Mouse (Mus musculus) liver, postnatal 0 days (tissue): Measurements from ENCODE around the gene Ablim1. TPM values are rescaled to one million over a fixed set of nuclear protein-coding genes. Genes with fewer than 3 reads are reported as not detected.

Source experiments
- ATAC-seq: fragments of 200-750 bp; cut with Nextera tagmentation; 2 replicates; pipeline ENCODE4 v1.8.0; 2017; ENCODE audit warnings: mild to moderate bottlenecking, moderate library complexity
- DNase-seq: peaks from one replicate; pipeline ENCODE4 v3.0.0-alpha.2; 2016
- H3K27ac ChIP-seq: fragments of 300-500 bp; sonication (generic); 2 replicates; pipeline ENCODE4 v1.5.1; 2014; ENCODE audit warnings: antibody characterized with exemption, moderate library complexity, mild to moderate bottlenecking, low read depth
- H3K27me3 ChIP-seq: fragments of 300-500 bp; sonication (generic); 2 replicates; pipeline ENCODE4 v1.6.1; 2014; ENCODE audit warnings: low read length, control low read depth, mixed read lengths; ENCODE audit not compliant: insufficient read depth
- H3K36me3 ChIP-seq: fragments of 300-500 bp; sonication (generic); replicated peaks from 2 replicates; pipeline ENCODE4 v1.6.1; 2014; ENCODE audit warnings: mild to moderate bottlenecking, control low read depth, low read length, moderate library complexity, mixed read lengths; ENCODE audit not compliant: insufficient read depth
- H3K4me1 ChIP-seq: fragments of 300-500 bp; sonication (generic); 2 replicates; pipeline ENCODE4 v1.6.1; 2014; ENCODE audit warnings: antibody characterized with exemption, mild to moderate bottlenecking, control low read depth; ENCODE audit not compliant: insufficient read depth
- H3K4me2 ChIP-seq: fragments of 300-500 bp; sonication (generic); 2 replicates; pipeline ENCODE4 v1.6.1; 2014; ENCODE audit warnings: low read depth, mild to moderate bottlenecking, low read length, moderate library complexity, mixed read lengths
- H3K4me3 ChIP-seq: fragments of 300-500 bp; sonication (generic); 2 replicates; pipeline ENCODE4 v1.5.1; 2014; ENCODE audit warnings: low read depth, low read length
- H3K9ac ChIP-seq: fragments of 300-500 bp; sonication (generic); replicated peaks from 2 replicates; pipeline ENCODE4 v1.6.1; 2014; ENCODE audit warnings: mild to moderate bottlenecking, moderate library complexity
- H3K9me3 ChIP-seq: fragments of 300-500 bp; sonication (generic); 2 replicates; pipeline ENCODE4 v1.6.1; 2016; ENCODE audit warnings: mild to moderate bottlenecking, control low read depth, low read length, mixed read lengths
- CTCF ChIP-seq: sonication (generic); IDR thresholded peaks from 2 replicates; pipeline ENCODE4 v1.5.1; 2016; ENCODE audit warnings: antibody characterized with exemption, low read depth
- EP300 ChIP-seq: IDR thresholded peaks from 2 replicates; pipeline ENCODE4 v1.6.1; 2016; ENCODE audit warnings: antibody characterized with exemption, low read depth, mild to moderate bottlenecking
- WGBS: fragments of 180-500 bp; shearing (Covaris S2); extraction: QIAGEN DNeasy Blood & Tissue Kit; methylation state at CpG from one replicate; pipeline ENCODE4 v1.1.7; 2014; ENCODE audit not compliant: insufficient replicate concordance; 5-methylcytosine and 5-hydroxymethylcytosine counted together
- polyA plus RNA-seq: library from polyadenylated mRNA; unstranded; fragments of >200 nt; fragmentation: Nextera tagmentation; extraction: Ambion mirVana; gene quantifications from 2 replicates; pipeline ENCODE4 v1.2.1, GENCODE M21; 2015

The Ablim1 gene
- polyA plus RNA-seq, 1 experiment from 2014 or later = 12.0 TPM

DNA sequence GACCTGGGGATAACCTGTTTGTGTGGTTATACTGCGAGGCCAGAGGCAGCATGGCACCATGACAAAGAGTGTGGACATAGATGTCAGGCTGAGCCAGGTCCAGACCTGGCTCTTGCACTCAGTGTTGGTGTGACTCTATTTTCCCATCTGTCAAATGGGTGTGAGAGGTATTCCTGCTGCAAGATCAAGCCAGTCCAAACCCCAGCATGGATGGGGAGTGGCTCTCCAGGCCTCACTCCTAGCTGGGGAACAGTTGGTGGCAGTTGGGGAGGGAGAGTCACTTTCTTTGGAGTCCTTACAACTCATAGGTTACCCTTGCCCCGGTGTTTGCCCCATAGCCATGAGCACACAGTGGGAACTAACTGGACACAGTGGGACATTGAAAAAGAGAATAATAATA is 103.8 kb downstream of the Ablim1 start:
- ATAC-seq (no peak), DNase-seq (no peak)
- Histone ChIP-seq H3K9ac (no peak overlapping the region), H3K27me3 (no peaks in the 10 kb centered on the region), H3K9me3 (no peaks in the 10 kb centered on the region), H3K27ac (no peak overlapping the region), H3K4me3 (no peak overlapping the region), H3K4me1 (peaks cover 6% of the 10 kb centered on the region), H3K4me2 (no peak overlapping the region), H3K36me3 (no peaks in the 10 kb centered on the region)
- no peak for TF ChIP-seq CTCF
- no peak for TF ChIP-seq EP300
- 81% methylated on average over 2 of the region's 2 CpGs for WGBS

- no peak overlapping the region for H3K9ac ChIP-seq
- WGBS = 60% methylated on average over 7 of the region's 7 CpGs
- no peak overlapping the region for H3K4me3 ChIP-seq
- DNase-seq (no peak), ATAC-seq (peak; percentile 40)
- TF ChIP-seq EP300 = no peak
- TF ChIP-seq CTCF = no peak
- H3K4me2 ChIP-seq = no peak overlapping the region
- H3K27ac ChIP-seq = no peak overlapping the region
- no peaks in the 10 kb centered on the region for H3K9me3 ChIP-seq
- no peaks in the 10 kb centered on the region for H3K27me3 ChIP-seq
- peaks cover 23% of the 10 kb centered on the region for H3K4me1 ChIP-seq
- H3K36me3 ChIP-seq = no peaks in the 10 kb centered on the region
Measured at GRCm38 (mm10) chr19:57204101-57204500, 110.6 kb downstream of the Ablim1 start.

DNA sequence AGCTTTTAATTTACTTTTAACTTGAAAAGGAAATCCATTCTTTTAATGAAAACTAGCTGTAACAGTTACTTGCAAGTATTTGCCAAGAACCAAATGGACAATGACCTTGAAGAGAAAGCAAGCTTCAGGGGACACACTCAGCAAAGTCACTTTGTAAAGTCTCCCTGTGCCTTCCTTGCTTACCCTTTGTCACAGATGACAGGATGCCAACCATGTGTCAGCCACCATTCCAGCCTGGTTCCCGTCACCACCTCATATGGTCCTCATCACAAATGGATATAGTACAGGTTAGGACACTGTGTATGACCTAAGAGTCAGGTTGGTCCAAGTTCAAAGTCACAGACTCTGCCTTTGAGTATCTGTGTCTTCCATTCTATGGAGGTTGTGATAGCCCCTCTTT is 112.2 kb downstream of the Ablim1 start:
- no peaks in the 10 kb centered on the region for H3K36me3 ChIP-seq
- no peak for DNase-seq
- no peak overlapping the region for H3K4me3 ChIP-seq
- H3K27me3 ChIP-seq = 0 out of 2 replicates have a peak, but pooled peaks cover 3% of the 10 kb centered on the region
- H3K4me2 ChIP-seq = no peak overlapping the region
- TF ChIP-seq CTCF (no peak), EP300 (no peak)
- 80% methylated on average over 1 of the region's 1 CpGs for WGBS
- no peak overlapping the region for H3K9ac ChIP-seq
- peaks cover 37% of the 10 kb centered on the region for H3K4me1 ChIP-seq
- H3K27ac ChIP-seq = no peak overlapping the region
- ATAC-seq = no peak
- no peaks in the 10 kb centered on the region for H3K9me3 ChIP-seq

DNA sequence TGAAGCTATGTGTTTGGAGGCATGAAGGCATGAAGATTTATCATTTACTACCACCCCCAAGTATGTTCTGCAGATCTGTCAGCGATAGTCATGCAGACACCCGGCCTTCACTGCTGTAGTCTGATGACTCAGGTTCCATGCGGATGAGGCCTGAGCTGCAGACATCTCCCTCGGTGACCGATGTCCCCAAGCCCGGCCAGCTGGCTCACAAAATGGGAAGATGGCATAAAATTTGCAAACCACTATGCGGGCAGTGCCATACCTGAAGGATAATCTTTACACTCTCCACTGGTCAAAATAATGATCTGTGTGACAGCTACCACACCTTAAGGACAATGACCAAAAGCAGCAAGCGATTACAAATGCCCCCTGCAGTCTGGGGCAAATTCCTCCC is 113.6 kb downstream of the Ablim1 start:
- H3K27ac ChIP-seq = peak overlapping the region; percentile 59
- no peak overlapping the region for H3K4me3 ChIP-seq
- no peak for DNase-seq
- H3K4me1 ChIP-seq = peaks cover 37% of the 10 kb centered on the region
- TF ChIP-seq CTCF (no peak), EP300 (0 out of 2 replicates have a peak, but pooled peaks have one; percentile 2)
- no peaks in the 10 kb centered on the region for H3K36me3 ChIP-seq
- no peaks in the 10 kb centered on the region for H3K9me3 ChIP-seq
- WGBS = 70% methylated on average over 8 of the region's 8 CpGs
- no peak overlapping the region for H3K4me2 ChIP-seq
- peaks cover 11% of the 10 kb centered on the region; the same call in 1 of the 2 replicates for H3K27me3 ChIP-seq
- H3K9ac ChIP-seq = no peak overlapping the region
- ATAC-seq = no peak

GRCm38 (mm10) chr19:57200477-57201089 is 114.1 kb downstream of the Ablim1 start:
- WGBS = 27% methylated on average over 12 of the region's 12 CpGs
- Histone ChIP-seq H3K27me3 (peaks cover 11% of the 10 kb centered on the region; the same call in 1 of the 2 replicates), H3K4me1 (peaks cover 38% of the 10 kb centered on the region), H3K36me3 (no peaks in the 10 kb centered on the region), H3K27ac (peak overlapping the region; percentile 59), H3K4me2 (0 out of 2 replicates have a peak overlapping the region, but pooled peaks have one; percentile 13), H3K4me3 (no peak overlapping the region), H3K9ac (no peak overlapping the region), H3K9me3 (no peaks in the 10 kb centered on the region)
- peak; percentile 52 for DNase-seq
- peak; percentile 51; the same call in 1 of the 2 replicates for TF ChIP-seq EP300
- TF ChIP-seq CTCF = no peak
- peak; percentile 54 for ATAC-seq

DNA sequence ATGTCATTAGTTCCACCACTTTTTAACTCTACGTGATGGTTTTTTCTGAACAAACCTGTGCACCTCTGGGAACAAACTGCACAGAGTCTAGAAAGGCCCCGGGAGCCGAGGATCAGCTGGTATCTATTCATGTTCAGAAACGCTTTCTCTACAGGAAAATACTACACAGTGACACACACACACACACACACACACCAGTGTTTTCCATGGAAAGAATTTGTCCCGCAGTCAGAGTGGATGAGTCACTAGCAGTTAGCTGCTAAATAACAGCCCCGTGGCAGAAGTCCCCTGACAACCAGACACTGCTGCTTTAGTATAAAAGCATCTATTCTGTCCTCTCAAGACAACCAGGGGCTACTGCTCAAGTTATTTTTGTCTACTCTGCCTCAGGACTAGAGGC is 115.4 kb downstream of the Ablim1 start:
- DNase-seq (no peak), ATAC-seq (no peak)
- peaks cover 40% of the 10 kb centered on the region for H3K4me1 ChIP-seq
- no peak overlapping the region for H3K4me3 ChIP-seq
- no peaks in the 10 kb centered on the region for H3K9me3 ChIP-seq
- no peak overlapping the region for H3K4me2 ChIP-seq
- peaks cover 11% of the 10 kb centered on the region; the same call in 1 of the 2 replicates for H3K27me3 ChIP-seq
- whole genome bisulfite sequencing = 62% methylated on average over 6 of the region's 6 CpGs
- 0 out of 2 replicates have a peak overlapping the region, but pooled peaks have one; percentile 59 for H3K27ac ChIP-seq
- no peak overlapping the region for H3K9ac ChIP-seq
- no peaks in the 10 kb centered on the region for H3K36me3 ChIP-seq
- TF ChIP-seq EP300 (no peak), CTCF (no peak)
